17 mouse cellular contexts compared by ENCODE assay signal in genomic region chr11:69970222-69970621, GRCm38 (mm10). TPM values are rescaled to one million over a fixed set of nuclear protein-coding genes. Genes with fewer than 3 reads are reported as not detected.
"Had no signal": no experiment of that assay in that cellular context is flagged by ENCODE, and none has a peak within 500 bp of the region (broad histone marks: within the 10 kb centered on the region; RNA-seq: fewer than 3 reads in every experiment).

No protein-coding gene starts in this region.

- H3K27ac ChIP-seq: layer of hippocampus, adult 2 months; limb, embryonic 15.5 days; liver, embryonic 12.5 days; macrophage; midbrain, embryonic 12.5 days; neural tube, embryonic 13.5 days had no signal

- ATAC-seq: liver, embryonic 12.5 days; midbrain, embryonic 16.5 days had no signal

- H3K4me2 ChIP-seq: limb, embryonic 15.5 days; liver, embryonic 12.5 days; lung, embryonic 14.5 days; midbrain, embryonic 12.5 days; neural tube, embryonic 13.5 days had no signal

- H3K9me3 ChIP-seq: limb, embryonic 15.5 days; liver, embryonic 12.5 days; megakaryocyte, embryonic 14.5 days; midbrain, embryonic 12.5 days; neural tube, embryonic 13.5 days had no signal

- H3K4me3 ChIP-seq: layer of hippocampus, adult 2 months; limb, embryonic 15.5 days; liver, embryonic 12.5 days; megakaryocyte, embryonic 14.5 days; midbrain, embryonic 12.5 days; neural tube, embryonic 13.5 days had no signal

- H3K9ac ChIP-seq: limb, embryonic 15.5 days; liver, embryonic 12.5 days; lung, embryonic 14.5 days; midbrain, embryonic 12.5 days; neural tube, embryonic 13.5 days had no signal

- DNase-seq: kidney, adult 18-20 months; kidney, postnatal 36 days; left cerebral cortex, postnatal 4 days; lung, embryonic 14.5 days; lung, postnatal 10 days; retina, postnatal 1 day; right cerebral cortex, postnatal 4 days; thymus, adult 2 months; thymus, postnatal 25 days had no signal

RNA-seq across cellular contexts. Expression of gene Cldn7, which starts 5.6 kb away (rescaled TPM):
- polyA plus RNA-seq: macrophage had no signal
